Mouse (Mus musculus) gastrocnemius, postnatal 14 days (tissue): ENCODE measurements around the gene Trpm3. TPM values are rescaled to one million over a fixed set of nuclear protein-coding genes. Genes with fewer than 3 reads are reported as not detected.

Experiments used
- DNase-seq: peaks from one replicate; pipeline ENCODE4 v3.0.0; 2021; ENCODE audit warnings: mixed read lengths
- intact Hi-C: fragments of 180-260 bp; cut with DNase I; formaldehyde crosslinking; loops from one replicate; pipeline ENCODE4 v1.15.1; 2025; ENCODE audit warnings: low total_unique reads
- microRNA-seq, 2 experiments: library from miRNA; unstranded; fragments of <30 nt; microRNA quantifications; one replicate each; pipeline ENCODE4 v1.2.0; 2021
- total RNA-seq, 2 experiments: library from RNA; stranded (reverse); gene quantifications; 2 replicates each; pipeline ENCODE4 v1.2.3; 2021

The Trpm3 gene
- total RNA-seq, 2 experiments from 2014 or later: 1.5 TPM

DNA sequence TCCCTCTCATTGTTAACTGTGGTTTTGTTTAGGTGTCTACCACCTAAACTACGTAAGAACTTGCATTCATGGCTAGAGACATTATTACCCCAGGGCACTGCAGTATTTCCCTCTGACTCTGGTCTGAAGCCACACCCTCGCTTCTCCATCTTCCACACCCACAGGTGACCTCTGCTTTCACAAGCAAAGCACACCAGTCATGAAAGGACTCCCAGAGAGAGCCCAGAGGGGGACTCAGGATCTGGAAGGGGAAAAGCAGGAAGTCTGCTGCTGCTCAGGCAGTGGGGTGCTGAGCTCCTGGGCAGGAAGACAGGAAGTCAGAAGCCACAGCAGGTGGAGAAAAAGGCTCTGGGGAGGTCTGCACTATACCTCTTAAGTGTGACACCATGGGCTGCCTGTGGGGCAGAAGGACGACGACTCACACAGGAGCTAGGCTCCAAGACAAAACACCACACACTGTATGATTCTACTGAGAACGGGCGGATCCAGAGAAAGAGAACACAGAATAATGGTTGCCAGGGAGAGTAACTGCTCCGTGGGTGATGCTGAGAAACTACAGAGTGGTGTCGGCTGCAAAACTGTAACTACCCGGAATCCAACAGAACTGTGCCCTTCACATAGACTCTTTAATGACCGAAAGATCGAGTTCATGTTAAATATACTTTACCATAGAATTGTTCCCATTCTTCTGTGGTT lies 898.1 kb downstream of the Trpm3 start:
- intact Hi-C loops: no loop called here

GRCm38 (mm10) chr19:23037499-23037898 lies 898.7 kb downstream of the Trpm3 start:
- no peak for DNase-seq
- intact Hi-C loops: no loop called here

More for the DNA sequence above, 898.1 kb downstream of the Trpm3 start:
- no peak for DNase-seq

GRCm38 (mm10) chr19:23038321-23038720 lies 899.5 kb downstream of the Trpm3 start:
- intact Hi-C loops: no loop called here
- DNase-seq: no peak

DNA sequence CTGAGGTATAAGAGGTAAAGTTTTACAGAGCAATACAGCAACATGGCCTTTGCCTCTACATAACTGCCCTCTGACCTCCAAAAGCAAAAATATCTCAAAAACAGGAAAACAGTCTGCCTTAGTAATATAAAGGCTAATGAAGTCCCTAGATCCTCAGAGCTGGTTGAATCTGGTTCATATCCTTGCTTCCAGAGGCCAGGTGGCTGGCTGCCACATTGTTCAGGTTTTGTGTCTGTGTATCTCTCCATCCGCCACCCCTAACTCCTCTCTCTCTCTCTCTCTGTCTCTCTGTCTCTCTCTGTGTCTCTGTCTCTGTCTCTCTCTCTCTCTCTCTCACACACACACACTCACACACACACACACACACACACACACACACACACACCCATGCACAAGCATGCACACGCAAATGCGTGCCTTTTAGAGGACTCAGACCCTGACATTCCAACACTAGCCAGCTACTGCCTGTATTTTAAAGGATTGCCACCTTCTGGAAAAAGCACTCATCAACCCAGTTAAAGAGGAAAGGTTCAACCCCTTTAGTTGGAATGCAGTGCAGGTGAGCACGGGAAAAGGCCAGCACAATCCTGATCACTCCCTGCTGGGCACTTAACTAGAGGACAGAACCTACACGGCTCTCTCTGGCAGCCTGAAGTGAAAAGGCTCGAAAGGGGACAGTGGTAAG lies 902.8 kb downstream of the Trpm3 start:
- no peak for DNase-seq
- intact Hi-C loops: no loop called here

- intact Hi-C loops: no loop called here
- DNase-seq: no peak
Observed at GRCm38 (mm10) chr19:23042168-23042733, 903.4 kb downstream of the Trpm3 start.

GRCm38 (mm10) chr19:23043699-23044098 lies 904.9 kb downstream of the Trpm3 start:
- intact Hi-C loops: no loop called here
- DNase-seq: no peak

Small RNA genes lying within 50 kb of the gene (microRNA-seq; reads per million reads assigned to microRNA genes)
- gene Mir204: 167 to 213 reads per million in 2 experiments
